In genomic region chr7:28597277-28597570, GRCm38 (mm10) we compare ENCODE assay signal across 7 mouse cellular contexts. TPM values are rescaled to one million over a fixed set of nuclear protein-coding genes. Genes with fewer than 3 reads are reported as not detected.
DNase-seq lines count a peak whose midpoint lies in the region; ATAC-seq lines count a peak whose summit lies in the region.

No protein-coding gene starts in this region.

- H3K9me3 ChIP-seq in lung, embryonic 15.5 days: no peaks in the 10 kb centered on the region
- H3K9me3 ChIP-seq in embryonic facial prominence, embryonic 14.5 days (ENCODE audit: control insufficient read depth, low read length): no peaks in the 10 kb centered on the region
- no peaks in the 10 kb centered on the region for H3K9me3 ChIP-seq in intestine, embryonic 14.5 days (ENCODE audit: control insufficient read depth, low read length)
- H3K9me3 ChIP-seq in neural tube, embryonic 13.5 days: no peaks in the 10 kb centered on the region

- no peak for DNase-seq in lung, adult 18-20 months
- DNase-seq in embryonic facial prominence, embryonic 14.5 days (ENCODE audit: low spot score): no peak
- DNase-seq in intestine, embryonic 14.5 days (ENCODE audit: low spot score): no peak
- DNase-seq in cerebellum, postnatal 10 days: no peak
- DNase-seq in adrenal gland, adult (ENCODE audit: inconsistent age in 2 of 2, low spot score in 1 of 2): no peak

- H3K27ac ChIP-seq in lung, embryonic 15.5 days: peak overlapping the region; percentile 91
- peak overlapping the region; percentile 86 for H3K27ac ChIP-seq in embryonic facial prominence, embryonic 14.5 days (replicated peaks; ENCODE audit: low read depth, low read length)
- H3K27ac ChIP-seq in intestine, embryonic 14.5 days (ENCODE audit: low read depth): peak overlapping the region; percentile 86
- peak overlapping the region; percentile 89; the same call in 1 of the 2 replicates for H3K27ac ChIP-seq in neural tube, embryonic 13.5 days (replicated peaks)

- no peaks in the 10 kb centered on the region for H3K36me3 ChIP-seq in lung, embryonic 15.5 days
- H3K36me3 ChIP-seq in embryonic facial prominence, embryonic 14.5 days (ENCODE audit: control insufficient read depth, insufficient read depth, low read length): peaks cover 3% of the 10 kb centered on the region; the same call in 1 of the 2 replicates
- peaks cover 5% of the 10 kb centered on the region; the same call in 1 of the 2 replicates for H3K36me3 ChIP-seq in intestine, embryonic 14.5 days (ENCODE audit: control insufficient read depth, insufficient read depth, low read length)
- no peaks in the 10 kb centered on the region for H3K36me3 ChIP-seq in neural tube, embryonic 13.5 days

- 4% methylated on average over 9 of the region's 9 CpGs for WGBS in lung, embryonic 15.5 days
- WGBS in embryonic facial prominence, embryonic 14.5 days: 5% methylated on average over 9 of the region's 9 CpGs
- WGBS in intestine, embryonic 14.5 days: 6% methylated on average over 9 of the region's 9 CpGs
- 11% methylated on average over 9 of the region's 9 CpGs for whole genome bisulfite sequencing in neural tube, embryonic 13.5 days

- H3K4me3 ChIP-seq in lung, embryonic 15.5 days: peak overlapping the region; percentile 77
- H3K4me3 ChIP-seq in embryonic facial prominence, embryonic 14.5 days (ENCODE audit: low read depth, low read length): peak overlapping the region; percentile 71
- peak overlapping the region; percentile 64 for H3K4me3 ChIP-seq in intestine, embryonic 14.5 days (ENCODE audit: low read depth, low read length)
- H3K4me3 ChIP-seq in neural tube, embryonic 13.5 days: peak overlapping the region; percentile 63

- ATAC-seq in lung, embryonic 15.5 days (ENCODE audit: borderline replicate concordance, extremely low read depth, low FRiP score, low TSS enrichment): 0 out of 2 replicates have a peak, but pooled peaks have one; percentile 0
- ATAC-seq in embryonic facial prominence, embryonic 14.5 days (ENCODE audit: low read depth): no peak
- ATAC-seq in intestine, embryonic 14.5 days (replicated peaks; ENCODE audit: low FRiP score, low TSS enrichment, low read depth): no peak
- peak; percentile 10; the same call in 1 of the 2 replicates for ATAC-seq in neural tube, embryonic 13.5 days (ENCODE audit: low read depth)

- peak overlapping the region; percentile 66 for H3K9ac ChIP-seq in lung, embryonic 15.5 days
- peak overlapping the region; percentile 77 for H3K9ac ChIP-seq in embryonic facial prominence, embryonic 14.5 days (ENCODE audit: low read depth, low read length)
- H3K9ac ChIP-seq in intestine, embryonic 14.5 days (ENCODE audit: low read length): peak overlapping the region; percentile 66
- H3K9ac ChIP-seq in neural tube, embryonic 13.5 days: peak overlapping the region; percentile 78

- peaks cover 63% of the 10 kb centered on the region for H3K4me1 ChIP-seq in lung, embryonic 15.5 days
- peaks cover 23% of the 10 kb centered on the region for H3K4me1 ChIP-seq in embryonic facial prominence, embryonic 14.5 days (ENCODE audit: control insufficient read depth, insufficient read depth, low read length)
- peaks cover 46% of the 10 kb centered on the region for H3K4me1 ChIP-seq in intestine, embryonic 14.5 days (replicated peaks; ENCODE audit: control insufficient read depth, insufficient read depth, low read length)
- H3K4me1 ChIP-seq in neural tube, embryonic 13.5 days (replicated peaks): peaks cover 66% of the 10 kb centered on the region

- H3K27me3 ChIP-seq in lung, embryonic 15.5 days: no peaks in the 10 kb centered on the region
- no peaks in the 10 kb centered on the region for H3K27me3 ChIP-seq in embryonic facial prominence, embryonic 14.5 days (replicated peaks; ENCODE audit: control insufficient read depth, insufficient read depth, low read length)
- no peaks in the 10 kb centered on the region for H3K27me3 ChIP-seq in intestine, embryonic 14.5 days (replicated peaks; ENCODE audit: control insufficient read depth, insufficient read depth, low read length)
- H3K27me3 ChIP-seq in neural tube, embryonic 13.5 days: no peaks in the 10 kb centered on the region

- peak overlapping the region; percentile 83 for H3K4me2 ChIP-seq in lung, embryonic 15.5 days
- peak overlapping the region; percentile 89 for H3K4me2 ChIP-seq in embryonic facial prominence, embryonic 14.5 days (ENCODE audit: low read depth, low read length)
- peak overlapping the region; percentile 78 for H3K4me2 ChIP-seq in intestine, embryonic 14.5 days (ENCODE audit: low read length)
- H3K4me2 ChIP-seq in neural tube, embryonic 13.5 days: peak overlapping the region; percentile 90

RNA-seq across cellular contexts. Expression of gene Samd4b, which starts 0.7 kb away (rescaled TPM):
- polyA plus RNA-seq in lung, embryonic 15.5 days (2015; fragmentation: Nextera tagmentation; extraction: Ambion mirVana): 21.3 and 21.6 TPM in 2 replicates
- polyA plus RNA-seq in embryonic facial prominence, embryonic 14.5 days (2014; fragmentation: Nextera tagmentation; extraction: Ambion mirVana): 31.5 and 33.8 TPM in 2 replicates
- 26.7 and 27.7 TPM in 2 replicates for polyA plus RNA-seq in intestine, embryonic 14.5 days (2014; fragmentation: Nextera tagmentation; extraction: Ambion mirVana)
- 25.6 and 26.9 TPM in 2 replicates for polyA plus RNA-seq in neural tube, embryonic 13.5 days (2015; fragmentation: Nextera tagmentation; extraction: Ambion mirVana)

RNA-seq across cellular contexts. Expression of gene Pak4, which starts 0.8 kb away (rescaled TPM):
- 55.4 and 60.8 TPM in 2 replicates for polyA plus RNA-seq in lung, embryonic 15.5 days (2015; fragmentation: Nextera tagmentation; extraction: Ambion mirVana)
- polyA plus RNA-seq in embryonic facial prominence, embryonic 14.5 days (2014; fragmentation: Nextera tagmentation; extraction: Ambion mirVana): 20.7 and 23.5 TPM in 2 replicates
- polyA plus RNA-seq in intestine, embryonic 14.5 days (2014; fragmentation: Nextera tagmentation; extraction: Ambion mirVana): 50.2 and 50.8 TPM in 2 replicates
- 20.1 and 20.2 TPM in 2 replicates for polyA plus RNA-seq in neural tube, embryonic 13.5 days (2015; fragmentation: Nextera tagmentation; extraction: Ambion mirVana)

RNA-seq across cellular contexts. Expression of gene Acp7, which starts 33.9 kb away (rescaled TPM):
- polyA plus RNA-seq in lung, embryonic 15.5 days (2015; fragmentation: Nextera tagmentation; extraction: Ambion mirVana): not detected in 2 replicates
- 0.10 and 0.40 TPM in 2 replicates for polyA plus RNA-seq in embryonic facial prominence, embryonic 14.5 days (2014; fragmentation: Nextera tagmentation; extraction: Ambion mirVana)
- polyA plus RNA-seq in intestine, embryonic 14.5 days (2014; fragmentation: Nextera tagmentation; extraction: Ambion mirVana): not detected in 2 replicates
- not detected in 2 replicates for polyA plus RNA-seq in neural tube, embryonic 13.5 days (2015; fragmentation: Nextera tagmentation; extraction: Ambion mirVana)

RNA-seq across cellular contexts. Expression of gene Nccrp1, which starts 50.2 kb away (rescaled TPM):
- polyA plus RNA-seq in lung, embryonic 15.5 days (2015; fragmentation: Nextera tagmentation; extraction: Ambion mirVana): not detected in 2 replicates
- polyA plus RNA-seq in embryonic facial prominence, embryonic 14.5 days (2014; fragmentation: Nextera tagmentation; extraction: Ambion mirVana): 0.17 and 0.43 TPM in 2 replicates
- not detected in 2 replicates for polyA plus RNA-seq in intestine, embryonic 14.5 days (2014; fragmentation: Nextera tagmentation; extraction: Ambion mirVana)
- not detected in 2 replicates for polyA plus RNA-seq in neural tube, embryonic 13.5 days (2015; fragmentation: Nextera tagmentation; extraction: Ambion mirVana)

RNA-seq across cellular contexts. Expression of gene Sycn, which starts 56.5 kb away (rescaled TPM):
- polyA plus RNA-seq in lung, embryonic 15.5 days (2015; fragmentation: Nextera tagmentation; extraction: Ambion mirVana): 0.53 TPM in 1 of 2 replicates, not detected in the other
- not detected in 2 replicates for polyA plus RNA-seq in embryonic facial prominence, embryonic 14.5 days (2014; fragmentation: Nextera tagmentation; extraction: Ambion mirVana)
- polyA plus RNA-seq in intestine, embryonic 14.5 days (2014; fragmentation: Nextera tagmentation; extraction: Ambion mirVana): 15.7 and 17.9 TPM in 2 replicates
- polyA plus RNA-seq in neural tube, embryonic 13.5 days (2015; fragmentation: Nextera tagmentation; extraction: Ambion mirVana): not detected in 2 replicates

Comparison
In these comparisons a context has a peak if more than half of its experiments do, and no peak if none do; other contexts are left out.
1. ATAC-seq: peak in lung, embryonic 15.5 days (single experiment) and neural tube, embryonic 13.5 days (single experiment); none in embryonic facial prominence, embryonic 14.5 days (single experiment) and intestine, embryonic 14.5 days (single experiment).
2. Peak in every context shown above with its lines, with median percentiles within 50 percentile points of each other: H3K27ac ChIP-seq, H3K4me2 ChIP-seq, H3K4me3 ChIP-seq and H3K9ac ChIP-seq.